Mouse (Mus musculus) kidney, adult 11 months (tissue): ENCODE measurements around the gene Adrb1.

Experiments used
- DNase-seq: peaks from one replicate; pipeline ENCODE4 v3.0.0; 2022

The Adrb1 gene

GRCm38 (mm10) chr19:56721387-56722211 is at the start of gene Adrb1:
Gene Adrb1 (plus strand): TSS chr19:56722199.
- no peak for DNase-seq

- no peak for DNase-seq
These were observed 46.3 kb upstream of the Adrb1 start for GRCm38 (mm10) chr19:56675690-56676089.

GRCm38 (mm10) chr19:56676506-56676905 is 45.5 kb upstream of the Adrb1 start:
- DNase-seq, result no peak

- no peak for DNase-seq
These were observed 44.4 kb upstream of the Adrb1 start for GRCm38 (mm10) chr19:56677611-56678010.

GRCm38 (mm10) chr19:56678516-56678915 is 43.5 kb upstream of the Adrb1 start:
- DNase-seq, result no peak

GRCm38 (mm10) chr19:56679213-56679965 is 42.6 kb upstream of the Adrb1 start:
- no peak for DNase-seq

GRCm38 (mm10) chr19:56679992-56680391 is 42.0 kb upstream of the Adrb1 start:
- DNase-seq, result no peak

GRCm38 (mm10) chr19:56682297-56682696 is 39.7 kb upstream of the Adrb1 start:
- DNase-seq, result no peak

GRCm38 (mm10) chr19:56682843-56683242 is 39.2 kb upstream of the Adrb1 start:
- no peak for DNase-seq

- no peak for DNase-seq
These were observed 36.5 kb upstream of the Adrb1 start for GRCm38 (mm10) chr19:56685515-56685914.

GRCm38 (mm10) chr19:56686218-56686617 is 35.8 kb upstream of the Adrb1 start:
- no peak for DNase-seq

- no peak for DNase-seq
These were observed 34.9 kb upstream of the Adrb1 start for GRCm38 (mm10) chr19:56687026-56687635.

GRCm38 (mm10) chr19:56687676-56688075 is 34.3 kb upstream of the Adrb1 start:
- DNase-seq, result no peak

GRCm38 (mm10) chr19:56688661-56689335 is 33.2 kb upstream of the Adrb1 start:
- no peak for DNase-seq

GRCm38 (mm10) chr19:56689493-56689892 is 32.5 kb upstream of the Adrb1 start:
- DNase-seq, result no peak

- DNase-seq, result no peak
These were observed 30.9 kb upstream of the Adrb1 start for GRCm38 (mm10) chr19:56691103-56691502.

GRCm38 (mm10) chr19:56692451-56692850 is 29.5 kb upstream of the Adrb1 start:
- no peak for DNase-seq

- DNase-seq, result no peak
These were observed 24.4 kb upstream of the Adrb1 start for GRCm38 (mm10) chr19:56697370-56698144.

GRCm38 (mm10) chr19:56700848-56701247 is 21.2 kb upstream of the Adrb1 start:
- DNase-seq, result no peak

- DNase-seq, result no peak
These were observed 20.5 kb upstream of the Adrb1 start for GRCm38 (mm10) chr19:56701404-56702033.

- DNase-seq, result no peak
These were observed 20.0 kb upstream of the Adrb1 start for GRCm38 (mm10) chr19:56702039-56702438.
